Mouse (Mus musculus): ENCODE measurements around the gene Olfr1018.

Gene Olfr1018

DNA sequence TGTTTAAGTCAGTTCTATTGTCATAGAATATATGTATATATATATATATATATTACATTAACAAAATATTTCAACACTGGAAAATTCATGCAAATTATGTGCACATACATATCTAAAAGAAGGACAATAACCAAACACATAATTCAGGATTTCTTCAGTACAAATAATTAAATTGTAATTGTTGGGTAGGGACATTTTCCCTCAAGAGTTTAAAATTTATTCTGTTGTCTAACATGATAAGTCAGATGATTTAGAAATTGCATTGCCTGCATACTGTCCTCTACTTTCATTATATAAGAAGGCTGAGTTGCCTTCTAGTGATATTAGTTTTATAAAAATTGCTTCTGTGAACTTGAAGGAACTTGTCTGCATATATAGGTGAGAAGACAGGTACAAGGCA is at the start of gene Olfr1018:
Olfr1018 (plus strand) TSS at position 301 of the 400 bp plus-strand sequence.
- DNase-seq, result no peak

- DNase-seq, result no peak
Observed at GRCm38 (mm10) chr2:85772413-85772812, 45.9 kb upstream of the Olfr1018 start, which contains the start of gene Olfr1014. Gene Olfr1014 (plus strand): TSS chr2:85772713.

- no peak for DNase-seq
Observed at GRCm38 (mm10) chr2:85781717-85782116, 36.6 kb upstream of the Olfr1018 start, which contains the start of gene Olfr1015. Gene Olfr1015 (plus strand): TSS chr2:85782017.

GRCm38 (mm10) chr2:85792331-85792730 is 25.9 kb upstream of the Olfr1018 start:
- no peak for DNase-seq

DNA sequence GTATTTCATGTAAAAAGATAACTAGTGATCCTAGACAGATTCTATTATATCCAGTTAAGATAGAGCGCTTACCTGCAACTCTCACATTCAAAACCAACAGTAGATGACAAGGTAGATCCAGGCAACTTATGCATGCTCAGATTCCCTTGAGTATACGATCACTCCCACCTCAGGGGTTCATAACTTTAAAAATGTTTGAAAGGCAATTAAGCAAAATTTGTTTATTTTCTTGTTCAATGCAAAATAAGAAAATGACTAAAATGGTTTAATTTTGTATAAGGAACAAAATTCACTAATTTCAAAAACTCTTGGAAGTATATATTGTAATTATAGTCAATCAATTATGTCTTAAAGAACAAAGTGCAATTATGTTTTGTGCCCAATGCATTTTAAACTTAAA is 15.8 kb upstream of the Olfr1018 start, which contains the start of gene Olfr1016:
Olfr1016 (minus strand) TSS at position 101 of the 400 bp plus-strand sequence.
- DNase-seq, result no peak

DNA sequence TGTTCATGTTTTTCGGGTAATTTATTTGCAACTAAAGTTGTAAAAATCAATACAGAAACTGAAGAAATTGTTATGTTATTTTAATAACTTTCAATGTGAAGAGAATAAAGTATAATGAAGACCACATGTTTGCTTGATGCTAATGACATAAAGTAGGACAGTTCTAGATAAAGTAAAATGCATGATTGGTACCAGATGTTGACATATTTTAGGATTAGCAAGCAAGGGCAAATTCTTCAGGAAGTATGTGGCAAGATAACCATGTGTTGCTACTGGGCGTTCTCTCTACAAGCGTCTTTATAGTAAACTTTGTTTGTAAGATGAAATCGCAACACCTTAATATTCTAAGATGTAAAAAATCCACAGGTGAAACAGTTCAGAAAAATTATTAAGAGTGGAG is 13.8 kb upstream of the Olfr1018 start:
- no peak for DNase-seq

DNA sequence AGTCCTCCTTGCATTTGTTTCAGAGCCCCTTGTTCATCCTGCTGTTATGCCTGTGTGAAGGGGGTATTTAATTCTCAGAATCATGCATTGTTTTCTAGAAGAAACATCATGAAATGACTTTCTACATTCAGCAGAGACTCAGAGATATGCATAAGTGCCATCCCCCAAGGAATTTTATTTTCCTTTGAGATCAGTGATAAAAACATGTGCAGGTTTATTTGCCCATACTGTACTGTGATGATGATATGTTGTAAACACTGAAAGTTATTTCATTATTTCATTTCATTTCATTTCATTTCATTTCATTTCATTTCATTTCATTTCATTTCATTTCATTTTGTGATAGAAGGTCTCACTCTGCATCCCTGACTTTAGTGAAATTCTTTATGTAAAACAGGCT is 27.1 kb downstream of the Olfr1018 start, which contains the start of gene Olfr1019:
Olfr1019 (minus strand) TSS at position 101 of the 400 bp plus-strand sequence.
- DNase-seq, result no peak

- no peak for DNase-seq
Observed at GRCm38 (mm10) chr2:85846730-85847129, 28.5 kb downstream of the Olfr1018 start, which contains the start of gene Olfr1020. Gene Olfr1020 (plus strand): TSS chr2:85847030.

DNA sequence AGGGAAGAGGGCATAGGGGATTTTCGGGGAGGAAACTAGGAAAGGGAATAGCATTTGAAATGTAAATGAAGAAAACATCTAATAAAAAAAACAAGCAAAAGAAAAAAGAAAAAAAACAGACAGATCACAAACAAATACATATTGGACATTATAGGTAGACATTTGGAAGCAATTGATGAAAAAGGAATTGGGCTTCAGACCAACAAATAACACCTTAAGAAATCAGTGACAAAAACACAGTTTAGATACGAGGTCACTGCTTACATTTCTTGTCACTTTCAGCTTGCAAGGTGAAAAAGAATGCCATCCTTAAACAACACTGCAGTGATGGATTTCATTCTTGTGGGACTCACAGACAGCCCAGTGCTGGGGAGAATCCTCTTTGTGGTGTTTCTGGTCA is 50.0 kb downstream of the Olfr1018 start, which contains the start of gene Olfr1022:
Olfr1022 (plus strand) TSS at position 301 of the 400 bp plus-strand sequence.
- DNase-seq, result no peak

Data from right cerebral cortex, postnatal 4 days (tissue).